23 mouse cellular contexts compared by ENCODE assay signal in genomic region chr2:31612627-31613026, GRCm38 (mm10). TPM values are rescaled to one million over a fixed set of nuclear protein-coding genes. Genes with fewer than 3 reads are reported as not detected.
"Had no signal": no experiment of that assay in that cellular context is flagged by ENCODE, and none has a peak within 500 bp of the region (broad histone marks: within the 10 kb centered on the region; RNA-seq: fewer than 3 reads in every experiment).

No protein-coding gene starts in this region.

- H3K4me2 ChIP-seq: lung, embryonic 14.5 days; midbrain, embryonic 12.5 days; neural tube, embryonic 12.5 days; stomach, embryonic 15.5 days had no signal

- H3K27ac ChIP-seq: midbrain, embryonic 10.5 days; midbrain, embryonic 12.5 days; neural tube, embryonic 12.5 days; stomach, embryonic 15.5 days; stomach, postnatal 0 days had no signal

- H3K4me3 ChIP-seq: midbrain, embryonic 10.5 days; midbrain, embryonic 12.5 days; neural tube, embryonic 12.5 days; stomach, embryonic 15.5 days had no signal

- DNase-seq: lung, adult 18-20 months; lung, embryonic 14.5 days; lung, postnatal 10 days; lung, postnatal 4 days; midbrain, embryonic 14.5 days; right cerebral cortex, postnatal 14 days; thymus, postnatal 25 days; thymus, postnatal 4 days had no signal

- H3K9me3 ChIP-seq: midbrain, embryonic 10.5 days; midbrain, embryonic 12.5 days; neural tube, embryonic 12.5 days; stomach, embryonic 15.5 days had no signal

- H3K27me3 ChIP-seq: stomach, embryonic 15.5 days had no signal

- H3K9ac ChIP-seq: lung, embryonic 14.5 days; midbrain, embryonic 12.5 days; neural tube, embryonic 12.5 days; stomach, embryonic 15.5 days had no signal

- H3K4me1 ChIP-seq: stomach, embryonic 15.5 days had no signal

RNA-seq across cellular contexts. Expression of gene Prdm12, which starts 27.2 kb away (rescaled TPM):
- total RNA-seq: megakaryocyte, adult 5-6 weeks; megakaryocyte-erythroid progenitor cell, adult 5-6 weeks; monocyte, adult 5-6 weeks; neutrophil, adult 5-6 weeks had no signal
- polyA plus RNA-seq: liver, embryonic 16.5 days; lung, embryonic 14.5 days; lung, embryonic 16.5 days; spleen, adult 2 months; stomach, embryonic 15.5 days; stomach, postnatal 0 days; testis, adult 2 months; thymus, postnatal 0 days; urinary bladder, adult 2 months had no signal
